Mouse (Mus musculus) heart, adult 8-10 months (tissue): ENCODE results near the gene Acot7. TPM values are rescaled to one million over a fixed set of nuclear protein-coding genes. Genes with fewer than 3 reads are reported as not detected.

Source experiments
- DNase-seq: peaks from one replicate; pipeline ENCODE4 v3.0.0; 2022; ENCODE audit warnings: low spot score
- total RNA-seq, 4 experiments: library from RNA; stranded (reverse); gene quantifications; 2 replicates each; pipeline ENCODE4 v1.2.4; 2022

Acot7 gene
- total RNA-seq, 4 experiments from 2014 or later = 63.9 to 80.9 (median 69.3) TPM

GRCm38 (mm10) chr4:152243241-152243891 is 65.4 kb downstream of the Acot7 start:
- DNase-seq = no peak

- DNase-seq = no peak
Measured at GRCm38 (mm10) chr4:152243969-152244368, 66.0 kb downstream of the Acot7 start.

- DNase-seq = no peak
Measured at GRCm38 (mm10) chr4:152244545-152245522, 66.9 kb downstream of the Acot7 start.

- DNase-seq = peak; percentile 61
Measured at GRCm38 (mm10) chr4:152246011-152246410, 68.1 kb downstream of the Acot7 start.

- no peak for DNase-seq
Measured at GRCm38 (mm10) chr4:152247195-152247594, 69.3 kb downstream of the Acot7 start.

GRCm38 (mm10) chr4:152250615-152251014 is 72.7 kb downstream of the Acot7 start:
- no peak for DNase-seq

GRCm38 (mm10) chr4:152253183-152253759 is 75.3 kb downstream of the Acot7 start:
- DNase-seq = no peak

- peak; percentile 58 for DNase-seq
Measured at GRCm38 (mm10) chr4:152257070-152257469, 79.1 kb downstream of the Acot7 start.

- no peak for DNase-seq
Measured at GRCm38 (mm10) chr4:152260451-152260850, 82.5 kb downstream of the Acot7 start.

- DNase-seq = no peak
Measured at GRCm38 (mm10) chr4:152262187-152262586, 84.3 kb downstream of the Acot7 start.

GRCm38 (mm10) chr4:152263089-152263488 is 85.2 kb downstream of the Acot7 start:
- no peak for DNase-seq

- no peak for DNase-seq
Measured at GRCm38 (mm10) chr4:152263512-152264176, 85.7 kb downstream of the Acot7 start.

- DNase-seq = no peak
Measured at GRCm38 (mm10) chr4:152264177-152264530, 86.2 kb downstream of the Acot7 start.

GRCm38 (mm10) chr4:152264867-152265568 is 87.1 kb downstream of the Acot7 start:
- no peak for DNase-seq

GRCm38 (mm10) chr4:152265791-152266190 is 87.9 kb downstream of the Acot7 start:
- no peak for DNase-seq

- DNase-seq = no peak
Measured at GRCm38 (mm10) chr4:152266236-152266895, 88.4 kb downstream of the Acot7 start.

GRCm38 (mm10) chr4:152267748-152268369 is 89.9 kb downstream of the Acot7 start:
- DNase-seq = peak; percentile 45

GRCm38 (mm10) chr4:152269967-152270366 is 92.0 kb downstream of the Acot7 start:
- DNase-seq = no peak

GRCm38 (mm10) chr4:152270599-152270998 is 92.7 kb downstream of the Acot7 start:
- no peak for DNase-seq

- no peak for DNase-seq
Measured at GRCm38 (mm10) chr4:152271334-152271733, 93.4 kb downstream of the Acot7 start.
